Mouse (Mus musculus) spleen, adult 2 months (tissue): ENCODE measurements around the gene Lrp8.

ENCODE experiments used
- CTCF ChIP-seq: fragments of 200-500 bp; IDR thresholded peaks from 2 replicates; pipeline ENCODE4 v1.5.1; 2011; ENCODE audit warnings: mild to moderate bottlenecking, inconsistent platforms; ENCODE audit not compliant: insufficient read depth, insufficient read length, insufficient replicate concordance; ENCODE audit errors: extremely low read depth
- POLR2A ChIP-seq: fragments of 200-500 bp; IDR thresholded peaks from 2 replicates; pipeline ENCODE4 v1.6.1; 2011; ENCODE audit warnings: low read depth, low read length, inconsistent platforms

DNA sequence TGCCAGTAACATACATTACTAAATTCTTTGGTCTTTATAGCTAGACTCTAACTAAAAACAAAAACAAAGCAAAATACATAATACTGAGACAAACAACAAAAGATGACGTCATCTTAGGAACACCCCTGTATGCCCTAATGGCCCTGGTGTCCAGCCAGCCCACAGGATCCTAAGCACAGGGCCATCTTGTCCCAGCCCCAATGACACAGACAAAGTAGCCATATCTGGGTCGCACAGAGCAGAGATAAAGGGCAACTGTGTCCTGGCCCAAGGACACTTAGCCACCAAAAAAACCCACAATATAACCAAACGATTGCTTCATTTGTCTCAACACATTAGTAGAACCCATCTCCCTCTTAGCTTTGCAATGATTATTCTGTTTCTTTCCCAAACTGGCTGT is 8.9 kb downstream of the Lrp8 start:
- TF ChIP-seq CTCF = no peak
- TF ChIP-seq POLR2A = no peak
